In genomic region chr12:8900919-8901663, GRCm38 (mm10) we compare ENCODE assay signal across 9 mouse cellular contexts. TPM values are rescaled to one million over a fixed set of nuclear protein-coding genes. Genes with fewer than 3 reads are reported as not detected.
DNase-seq lines count a peak whose midpoint lies in the region; ATAC-seq and TF ChIP-seq lines count a peak whose summit lies in the region.
"Had no signal": no experiment of that assay in that cellular context is flagged by ENCODE, and none has a peak within 500 bp of the region (broad histone marks: within the 10 kb centered on the region; RNA-seq: fewer than 3 reads in every experiment).

No protein-coding gene starts in this region.

- TF ChIP-seq CTCF in gastrocnemius, adult 2 months (IDR thresholded peaks at IDR 0.05) = no peak

- intact Hi-C loops in gastrocnemius, adult 2 months (cut with DNase I) = no loop called here
- intact Hi-C loops in gastrocnemius, postnatal 36 days (cut with DNase I) = no loop called here

- ATAC-seq in common myeloid progenitor, adult 5-6 weeks (replicated peaks; ENCODE audit: low read depth, poor library complexity, severe bottlenecking) = peak; percentile 65
- peak; percentile 22 to 32; a peak in 1 of 4 replicates for ATAC-seq in hematopoietic stem cell, adult 5-6 weeks (replicated peaks in 1 of 2; ENCODE audit: insufficient read depth in 1 of 2, low FRiP score in 2 of 2, low TSS enrichment in 1 of 2, low read depth in 1 of 2, poor library complexity in 2 of 2, severe bottlenecking in 2 of 2)
- no peak for ATAC-seq in frontal cortex, adult (ENCODE audit: low TSS enrichment)

- DNase-seq in gastrocnemius, adult 2 months = no peak
- no peak for DNase-seq in gastrocnemius, postnatal 36 days
- peak; percentile 51 for DNase-seq in lung, postnatal 10 days
- DNase-seq in right cerebral cortex, postnatal 36 days (ENCODE audit: low spot score in 2 of 2) = no peak
- no peak for DNase-seq in layer of hippocampus, adult 8-10 months (ENCODE audit: low spot score in 2 of 2)
- DNase-seq: adrenal gland, postnatal 10 days had no signal

- H3K27ac ChIP-seq in gastrocnemius, adult 2 months = peak overlapping the region; percentile 46

- no peak overlapping the region for H3K4me3 ChIP-seq in gastrocnemius, adult 2 months

RNA-seq across cellular contexts. Expression of gene Laptm4a, which starts 20.4 kb away (rescaled TPM):
- total RNA-seq in gastrocnemius, adult 2 months (2021) = 100 to 1,000 TPM; 195 to 263 TPM
- 100 to 1,000 TPM; 214 to 221 TPM for total RNA-seq in gastrocnemius, postnatal 36 days (2021)
- total RNA-seq in common myeloid progenitor, adult 5-6 weeks (2017) = 115 and 122 TPM in 2 replicates
- 191 and 266 TPM in 2 replicates for total RNA-seq in hematopoietic stem cell, adult 5-6 weeks (2017)
- total RNA-seq in layer of hippocampus, adult 8-10 months (2022) = 100 to 1,000 TPM; 209 to 255 (median 223) TPM

RNA-seq across cellular contexts. Expression of gene Matn3, which starts 46.6 kb away (rescaled TPM):
- under 1 TPM in 1 of 2 experiments, not detected in 1; 0.36 TPM for total RNA-seq in gastrocnemius, adult 2 months (2021)
- under 1 TPM; 0.12 to 0.59 TPM for total RNA-seq in gastrocnemius, postnatal 36 days (2021)
- total RNA-seq in common myeloid progenitor, adult 5-6 weeks (2017) = not detected in 2 replicates
- total RNA-seq in hematopoietic stem cell, adult 5-6 weeks (2017) = not detected in 2 replicates
- total RNA-seq in layer of hippocampus, adult 8-10 months (2022) = under 1 TPM in 1 of 4 experiments, not detected in 3; 0.10 TPM
